Mouse (Mus musculus) stomach, postnatal 0 days (tissue): ENCODE data around the gene Art2b.
"Not testable (repeated sequence)": the region's sequence is repeated elsewhere in the genome, so short reads cannot be mapped to it uniquely, and the experiment has no call there.

ENCODE experiments used
- CTCF ChIP-seq: IDR thresholded peaks from 2 replicates; pipeline ENCODE4 v1.5.1; 2016; ENCODE audit warnings: antibody characterized with exemption, low read depth, mild to moderate bottlenecking, moderate library complexity
- EP300 ChIP-seq: optimal IDR thresholded peaks from 2 replicates; pipeline ENCODE3; 2016; ENCODE audit warnings: antibody characterized with exemption

GRCm38 (mm10) chr7:101584271-101584670 lies 1.1 kb downstream of the Art2b start:
- TF ChIP-seq CTCF, EP300: not testable (repeated sequence)
